In the genomic region with DNA sequence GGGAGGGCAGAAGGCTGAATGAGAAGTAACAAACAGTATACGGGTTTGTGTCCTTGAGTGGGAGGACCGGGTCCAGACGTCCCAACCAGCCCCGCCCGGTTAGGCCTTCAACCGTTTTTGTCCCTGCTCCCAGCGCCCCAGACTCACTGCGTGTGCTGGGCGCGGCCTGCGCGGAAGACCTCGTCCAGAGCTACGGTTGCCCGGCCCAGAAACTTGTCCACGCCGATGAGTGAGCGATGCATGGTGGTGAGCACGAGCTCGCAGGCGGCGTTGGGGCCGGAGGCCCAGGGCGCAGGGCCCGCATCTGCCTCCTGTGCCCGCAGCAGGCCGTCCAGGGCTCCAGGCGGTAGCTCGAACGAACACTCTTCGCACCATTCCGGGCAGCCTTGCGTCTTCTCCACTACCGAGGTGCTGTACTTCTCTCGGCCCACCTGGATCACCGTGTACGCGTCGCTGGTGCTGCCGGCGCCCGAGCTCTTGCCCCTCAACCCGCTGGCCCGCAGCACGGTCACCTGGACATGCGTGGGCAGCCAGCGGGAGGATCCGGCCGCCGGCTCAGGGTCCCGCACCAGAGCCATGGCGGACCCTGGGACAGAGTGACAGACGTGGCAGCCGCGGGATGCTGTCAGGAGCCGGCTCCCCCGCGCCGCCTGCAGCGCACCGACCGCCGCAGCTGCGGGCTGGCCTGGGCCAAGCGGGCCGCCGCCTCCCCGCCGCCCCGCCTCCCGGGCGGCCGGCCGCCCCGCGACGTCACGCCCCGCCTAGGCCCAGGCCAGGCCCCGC, we compare ENCODE assay signal across 8 mouse cellular contexts. TPM values are rescaled to one million over a fixed set of nuclear protein-coding genes. Genes with fewer than 3 reads are reported as not detected.
DNase-seq lines count a peak whose midpoint lies in the region; ATAC-seq and TF ChIP-seq lines count a peak whose summit lies in the region.

Gene Rab11fip5 (minus strand): TSS at position 684 of the 783 bp plus-strand sequence.

- H3K9me3 ChIP-seq in hindbrain, embryonic 13.5 days: no peaks in the 10 kb centered on the region
- H3K9me3 ChIP-seq in limb, embryonic 11.5 days (ENCODE audit: control insufficient read depth, low read length): no peaks in the 10 kb centered on the region

- ATAC-seq in hindbrain, embryonic 13.5 days (ENCODE audit: low FRiP score): peak; percentile 32; the same call in 1 of the 2 replicates
- ATAC-seq in limb, embryonic 11.5 days (ENCODE audit: insufficient number of reproducible peaks, low FRiP score, low TSS enrichment, low read depth): peak; percentile 5; the same call in 1 of the 2 replicates

- TF ChIP-seq CTCF in left cerebral cortex, adult 2 months (IDR thresholded peaks at IDR 0.05): no peak

- peak within 1 kb of the TSS; percentile 93 for H3K9ac ChIP-seq in hindbrain, embryonic 13.5 days
- H3K9ac ChIP-seq in limb, embryonic 11.5 days (ENCODE audit: low read length): peak within 1 kb of the TSS; percentile 76

- peak within 1 kb of the TSS; percentile 96 for H3K4me3 ChIP-seq in left cerebral cortex, adult 2 months
- peak within 1 kb of the TSS; percentile 88 for H3K4me3 ChIP-seq in hindbrain, embryonic 13.5 days
- H3K4me3 ChIP-seq in limb, embryonic 11.5 days (ENCODE audit: low read depth, low read length): peak within 1 kb of the TSS; percentile 74
- peak within 1 kb of the TSS; percentile 54 for H3K4me3 ChIP-seq in myocyte

- intact Hi-C loops in left cerebral cortex, adult 2 months (cut with DNase I): no loop called here

- peak; percentile 77 for TF ChIP-seq POLR2A in myocyte (IDR thresholded peaks at IDR 0.05; ENCODE audit: insufficient read length, low read depth)

- H3K4me1 ChIP-seq in hindbrain, embryonic 13.5 days (replicated peaks): peaks cover 36% of the 10 kb centered on the region
- H3K4me1 ChIP-seq in limb, embryonic 11.5 days (ENCODE audit: control insufficient read depth, insufficient read depth, low read length): no peaks in the 10 kb centered on the region

- H3K4me2 ChIP-seq in hindbrain, embryonic 13.5 days: peak within 1 kb of the TSS; percentile 80
- peak within 1 kb of the TSS; percentile 96 for H3K4me2 ChIP-seq in limb, embryonic 11.5 days (ENCODE audit: low read depth, severe bottlenecking)
- peak within 1 kb of the TSS; percentile 96 for H3K4me2 ChIP-seq in myocyte (ENCODE audit: low read depth)

- H3K36me3 ChIP-seq in hindbrain, embryonic 13.5 days: peaks cover 6% of the 10 kb centered on the region
- H3K36me3 ChIP-seq in limb, embryonic 11.5 days (ENCODE audit: control insufficient read depth, insufficient read depth, low read length): no peaks in the 10 kb centered on the region
- no peaks in the 10 kb centered on the region for H3K36me3 ChIP-seq in myocyte (ENCODE audit: control insufficient read depth, insufficient read depth)

- peaks cover 19% of the 10 kb centered on the region; the same call in 1 of the 2 replicates for H3K27me3 ChIP-seq in hindbrain, embryonic 13.5 days
- no peaks in the 10 kb centered on the region for H3K27me3 ChIP-seq in limb, embryonic 11.5 days (ENCODE audit: control insufficient read depth, insufficient read depth, low read length)
- H3K27me3 ChIP-seq in myocyte (ENCODE audit: control insufficient read depth, insufficient read depth, insufficient read length): no peaks in the 10 kb centered on the region

- DNase-seq in left cerebral cortex, adult 2 months (ENCODE audit: extremely low spot score in 1 of 2, low spot score in 2 of 2): peak; percentile 35 to 37
- no peak for DNase-seq in left cerebral cortex, adult 11 months (ENCODE audit: low spot score)
- peak; percentile 50 for DNase-seq in adrenal gland, postnatal 25 days
- peak in 1 of 2 experiments; percentile 18 for DNase-seq in frontal cortex, adult 2 months (ENCODE audit: extremely low spot score in 1 of 2, low spot score in 1 of 2)
- no peak for DNase-seq in limb, embryonic 11.5 days (ENCODE audit: low spot score)
- DNase-seq in B cell, adult 2 months: no peak

- H3ac ChIP-seq in myocyte (ENCODE audit: control insufficient read depth, insufficient read length): peak within 1 kb of the TSS; percentile 73

- H3K79me2 ChIP-seq in myocyte (ENCODE audit: control insufficient read depth, insufficient read depth): peaks cover 17% of the 10 kb centered on the region

- 2% methylated on average over 70 of the region's 80 CpGs for WGBS in hindbrain, embryonic 13.5 days
- 2% methylated on average over 67 of the region's 80 CpGs for WGBS in limb, embryonic 11.5 days

- H3K27ac ChIP-seq in left cerebral cortex, adult 2 months: peak within 1 kb of the TSS; percentile 91
- H3K27ac ChIP-seq in hindbrain, embryonic 13.5 days: peak within 1 kb of the TSS; percentile 85
- no peak within 1 kb of the TSS; the same call in 1 of the 2 replicates for H3K27ac ChIP-seq in limb, embryonic 11.5 days (replicated peaks; ENCODE audit: low read depth, low read length)

TF ChIP-seq in myocyte, 11 proteins besides CTCF, POLR2A, EP300 and RAD21:
- TF ChIP-seq POLR2AphosphoS2 (IDR thresholded peaks at IDR 0.05; ENCODE audit: insufficient read length, low read depth) (peak; percentile 69), MYOD1 (IDR thresholded peaks at IDR 0.05; ENCODE audit: control insufficient read depth in 1 of 3, insufficient read length in 2 of 3, low read depth in 2 of 3) (peak in 1 of 3 experiments; percentile 74), MYOG (IDR thresholded peaks at IDR 0.05; ENCODE audit: control insufficient read depth in 1 of 3, insufficient read depth in 1 of 3, insufficient read length in 2 of 3, low read depth in 2 of 3) (peak in 2 of 3 experiments; percentile 13 to 44), TCF3 (IDR thresholded peaks at IDR 0.05; ENCODE audit: insufficient read length, low read depth) (peak; percentile 8), REST (IDR thresholded peaks at IDR 0.05; ENCODE audit: insufficient read depth, insufficient read length) (no peak), SRF (IDR thresholded peaks at IDR 0.05; ENCODE audit: control insufficient read depth, insufficient read length, low read depth) (no peak)
TF ChIP-seq in myocyte: peak in this region for 4.

RNA-seq across cellular contexts. Expression of gene Rab11fip5, which starts in this region (rescaled TPM):
- 10 to 100 TPM; 74.5 to 78.6 TPM for total RNA-seq in left cerebral cortex, adult 2 months (2021)
- 27.7 and 38.8 TPM in 2 replicates for total RNA-seq in adrenal gland, postnatal 25 days (2021)
- polyA plus RNA-seq in frontal cortex, adult 2 months (2012; rRNA removed): 34.1 and 35.7 TPM in 2 replicates
- polyA plus RNA-seq in hindbrain, embryonic 13.5 days (2015; fragmentation: Nextera tagmentation; extraction: Ambion mirVana): 13.7 and 14.8 TPM in 2 replicates
- polyA plus RNA-seq in limb, embryonic 11.5 days (2014; fragmentation: Nextera tagmentation; extraction: Ambion mirVana): 3.1 and 3.4 TPM in 2 replicates
- polyA plus RNA-seq in myocyte (2012; fragmentation: generic; extraction: Trizol): 24.8 TPM

Comparison
In these comparisons a context has a peak if more than half of its experiments do, and no peak if none do; other contexts are left out.
1. DNase-seq: peak in left cerebral cortex, adult 2 months (2 of 2) and adrenal gland, postnatal 25 days (single experiment); none in left cerebral cortex, adult 11 months (single experiment), limb, embryonic 11.5 days (single experiment) and B cell, adult 2 months (0 of 2).
2. Peak in every context shown above with its lines, with median percentiles within 50 percentile points of each other: H3K4me3 ChIP-seq and H3K4me2 ChIP-seq.